Mouse (Mus musculus) embryonic fibroblast, embryonic 13.5 days (primary cell): ENCODE results near the gene Cutal.

Source experiments
- CTCF ChIP-seq: IDR thresholded peaks from 2 replicates; pipeline ENCODE4 v1.5.1; 2011; ENCODE audit warnings: mild to moderate bottlenecking, control low read depth, low read length, moderate library complexity, borderline replicate concordance; ENCODE audit not compliant: insufficient read depth
- POLR2A ChIP-seq: IDR thresholded peaks from 2 replicates; pipeline ENCODE4 v1.6.1; 2011; ENCODE audit warnings: low read depth, mild to moderate bottlenecking, control low read depth, low read length, moderate library complexity

- TF ChIP-seq CTCF (no peak), POLR2A (no peak)
Observed at GRCm38 (mm10) chr2:34843211-34843939, 30.8 kb upstream of the Cutal start.
